In genomic region chr11:113296162-113296561, GRCm38 (mm10) we compare ENCODE assay signal across 9 mouse cellular contexts.
DNase-seq lines count a peak whose midpoint lies in the region; ATAC-seq and TF ChIP-seq lines count a peak whose summit lies in the region.
"Had no signal": no experiment of that assay in that cellular context is flagged by ENCODE, and none has a peak within 500 bp of the region (broad histone marks: within the 10 kb centered on the region; RNA-seq: fewer than 3 reads in every experiment).

No protein-coding gene starts in this region.

- 64% methylated on average over 7 of the region's 7 CpGs for WGBS in thymus, adult 2 months
- 52% methylated on average over 7 of the region's 7 CpGs for WGBS in bone marrow, adult 2 months
- 31% methylated on average over 7 of the region's 7 CpGs for WGBS in embryonic facial prominence, embryonic 15.5 days
- WGBS in lung, postnatal 0 days = 24% methylated on average over 7 of the region's 7 CpGs

- peak; percentile 65; the same call in 1 of the 2 replicates for TF ChIP-seq CTCF in thymus, adult 2 months (IDR thresholded peaks at IDR 0.05; ENCODE audit: borderline replicate concordance, control insufficient read depth, extremely low read depth, insufficient read depth, low read length, poor library complexity)
- TF ChIP-seq CTCF in bone marrow, adult 2 months (IDR thresholded peaks at IDR 0.05; ENCODE audit: control insufficient read depth, insufficient read depth, low read length) = peak; percentile 51
- peak; percentile 92 for TF ChIP-seq CTCF in lung, postnatal 0 days (IDR thresholded peaks at IDR 0.05)

- H3K36me3 ChIP-seq in thymus, adult 2 months (ENCODE audit: control insufficient read depth, insufficient read depth, low read length) = no peaks in the 10 kb centered on the region
- no peaks in the 10 kb centered on the region for H3K36me3 ChIP-seq in embryonic facial prominence, embryonic 15.5 days
- no peaks in the 10 kb centered on the region for H3K36me3 ChIP-seq in lung, postnatal 0 days (ENCODE audit: insufficient read depth, low read length)
- H3K36me3 ChIP-seq: hindbrain, embryonic 15.5 days; stomach, embryonic 15.5 days had no signal

- no peak for TF ChIP-seq EP300 in lung, postnatal 0 days (IDR thresholded peaks at IDR 0.05)

- H3K27ac ChIP-seq in thymus, adult 2 months (ENCODE audit: control insufficient read depth, insufficient read depth, low read length) = no peak overlapping the region
- H3K27ac ChIP-seq in bone marrow, adult 2 months (ENCODE audit: control insufficient read depth, insufficient read depth, low read depth, low read length, poor library complexity) = no peak overlapping the region
- 0 out of 2 replicates have a peak overlapping the region, but pooled peaks have one; percentile 22 for H3K27ac ChIP-seq in embryonic facial prominence, embryonic 15.5 days (replicated peaks)
- no peak overlapping the region for H3K27ac ChIP-seq in lung, postnatal 0 days (ENCODE audit: low read length)
- H3K27ac ChIP-seq: hindbrain, embryonic 15.5 days; stomach, embryonic 15.5 days had no signal

- H3K4me2 ChIP-seq in embryonic facial prominence, embryonic 15.5 days (replicated peaks) = no peak overlapping the region
- H3K4me2 ChIP-seq in lung, postnatal 0 days (replicated peaks; ENCODE audit: low read depth, low read length) = no peak overlapping the region
- H3K4me2 ChIP-seq: hindbrain, embryonic 15.5 days; stomach, embryonic 15.5 days had no signal

- no peak overlapping the region for H3K9ac ChIP-seq in embryonic facial prominence, embryonic 15.5 days
- H3K9ac ChIP-seq in lung, postnatal 0 days (replicated peaks; ENCODE audit: low read depth) = no peak overlapping the region
- H3K9ac ChIP-seq: hindbrain, embryonic 15.5 days; stomach, embryonic 15.5 days had no signal

- no peaks in the 10 kb centered on the region for H3K9me3 ChIP-seq in embryonic facial prominence, embryonic 15.5 days (replicated peaks)
- no peaks in the 10 kb centered on the region for H3K9me3 ChIP-seq in lung, postnatal 0 days (ENCODE audit: low read length)
- H3K9me3 ChIP-seq: hindbrain, embryonic 15.5 days; stomach, embryonic 15.5 days had no signal

- H3K4me1 ChIP-seq in thymus, adult 2 months (replicated peaks; ENCODE audit: control insufficient read depth, insufficient read depth, low read length) = no peaks in the 10 kb centered on the region
- H3K4me1 ChIP-seq in bone marrow, adult 2 months (ENCODE audit: control insufficient read depth, insufficient read depth, low read length) = no peaks in the 10 kb centered on the region
- H3K4me1 ChIP-seq in embryonic facial prominence, embryonic 15.5 days = peaks cover 17% of the 10 kb centered on the region
- no peaks in the 10 kb centered on the region for H3K4me1 ChIP-seq in lung, postnatal 0 days (ENCODE audit: insufficient read depth, low read depth, low read length)

- DNase-seq in thymus, adult 2 months = peak; percentile 37
- no peak for DNase-seq in thymus, adult 18-20 months
- peak; percentile 58 to 75 for DNase-seq in kidney, postnatal 25 days
- peak; percentile 81 for DNase-seq in lung, postnatal 0 days (ENCODE audit: low spot score)
- DNase-seq in right cerebral cortex, postnatal 4 days = peak; percentile 99

- no peak for TF ChIP-seq POLR2A in thymus, adult 2 months (IDR thresholded peaks at IDR 0.05; ENCODE audit: control insufficient read depth, extremely low read depth, insufficient read depth, low read length, poor library complexity)
- no peak for TF ChIP-seq POLR2A in bone marrow, adult 2 months (IDR thresholded peaks at IDR 0.05; ENCODE audit: borderline replicate concordance, control insufficient read depth, low read depth, low read length)

- H3K27me3 ChIP-seq in thymus, adult 2 months (ENCODE audit: control insufficient read depth, insufficient read depth, low read length) = no peaks in the 10 kb centered on the region
- no peaks in the 10 kb centered on the region for H3K27me3 ChIP-seq in embryonic facial prominence, embryonic 15.5 days
- H3K27me3 ChIP-seq in lung, postnatal 0 days (replicated peaks; ENCODE audit: insufficient read depth, low read length) = no peaks in the 10 kb centered on the region
- H3K27me3 ChIP-seq: hindbrain, embryonic 15.5 days; stomach, embryonic 15.5 days had no signal

- H3K4me3 ChIP-seq in thymus, adult 2 months (ENCODE audit: control insufficient read depth, insufficient read depth, low read length) = no peak overlapping the region
- no peak overlapping the region for H3K4me3 ChIP-seq in bone marrow, adult 2 months (replicated peaks; ENCODE audit: control insufficient read depth, low read depth, low read length)
- H3K4me3 ChIP-seq in embryonic facial prominence, embryonic 15.5 days (replicated peaks) = no peak overlapping the region
- no peak overlapping the region for H3K4me3 ChIP-seq in lung, postnatal 0 days (ENCODE audit: low read depth, low read length)
- H3K4me3 ChIP-seq: hindbrain, embryonic 15.5 days; stomach, embryonic 15.5 days had no signal

- no peak for ATAC-seq in embryonic facial prominence, embryonic 15.5 days (ENCODE audit: insufficient number of reproducible peaks, low FRiP score, low TSS enrichment, low read depth)
- peak; percentile 37; the same call in 1 of the 2 replicates for ATAC-seq in lung, postnatal 0 days

Comparison
In these comparisons a context has a peak if more than half of its experiments do, and no peak if none do; other contexts are left out.
1. DNase-seq: peak in thymus, adult 2 months (single experiment), kidney, postnatal 25 days (2 of 2), lung, postnatal 0 days (single experiment) and right cerebral cortex, postnatal 4 days (single experiment); none in thymus, adult 18-20 months (0 of 2).
2. Peak in every context shown above with its lines, with median percentiles within 50 percentile points of each other: CTCF ChIP-seq.